In the genomic region with DNA sequence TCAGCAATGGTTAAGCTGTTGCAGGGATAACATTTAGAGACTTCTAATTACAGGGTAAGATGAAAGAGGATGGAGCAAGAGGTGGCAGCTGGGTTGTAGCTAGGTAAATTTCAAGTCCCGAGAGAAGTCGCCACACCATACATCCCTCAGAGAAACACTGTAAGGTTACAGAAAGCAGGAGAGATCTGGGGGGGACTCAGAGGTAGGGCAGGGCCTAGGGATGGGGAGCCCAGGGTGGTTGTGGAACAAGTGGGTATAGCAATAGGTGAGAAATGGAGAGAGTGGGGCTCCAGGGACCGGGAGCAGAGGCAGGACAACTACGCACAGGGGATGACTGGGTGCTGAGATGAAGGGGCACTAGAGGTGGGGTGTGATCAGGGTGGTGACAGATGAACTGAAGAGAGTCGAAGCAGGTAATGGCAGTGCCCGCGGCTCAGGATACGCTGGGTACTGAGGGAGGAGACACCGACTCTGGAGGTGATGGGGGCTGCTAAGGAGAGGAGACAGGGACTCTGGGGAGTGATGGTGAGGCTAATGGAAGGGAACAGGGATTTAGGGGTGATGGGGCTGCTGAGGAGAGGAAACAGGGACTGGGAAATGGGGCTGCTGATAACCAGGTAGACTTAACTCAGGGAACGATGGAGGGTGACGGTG, we compare ENCODE assay signal across 8 mouse cellular contexts. TPM values are rescaled to one million over a fixed set of nuclear protein-coding genes. Genes with fewer than 3 reads are reported as not detected.
A peak's percentile ranks its signal among the peaks of the same experiment; 100 is the strongest.
DNase-seq lines count a peak whose midpoint lies in the region; TF ChIP-seq lines count a peak whose summit lies in the region.

No protein-coding gene starts in this region.

- no peak for TF ChIP-seq CTCF in kidney, adult 2 months (conservative IDR thresholded peaks at IDR 0.05; ENCODE audit: insufficient read depth, insufficient read length, low read depth, low read length)
- no peak for TF ChIP-seq CTCF in bone marrow macrophage, adult 2 months (IDR thresholded peaks at IDR 0.05; ENCODE audit: low read depth, low read length)

- DNase-seq in kidney, adult 2 months: no peak
- DNase-seq in kidney, postnatal 14 days: no peak
- no peak for DNase-seq in hindbrain, embryonic 10.5 days (ENCODE audit: low spot score)
- no peak for DNase-seq in midbrain, embryonic 10.5 days (ENCODE audit: low spot score)
- DNase-seq in adrenal gland, postnatal 25 days: no peak
- no peak for DNase-seq in frontal cortex, postnatal 25 days (ENCODE audit: low spot score in 2 of 2)
- no peak for DNase-seq in embryo, embryonic 10 days (ENCODE audit: low spot score)

- H3K4me1 ChIP-seq in kidney, adult 2 months (ENCODE audit: control insufficient read depth, insufficient read depth, low read length): peaks cover 24% of the 10 kb centered on the region
- peaks cover 40% of the 10 kb centered on the region for H3K4me1 ChIP-seq in bone marrow macrophage, adult 2 months (ENCODE audit: control insufficient read depth, insufficient read depth, low read length)
- peaks cover 40% of the 10 kb centered on the region for H3K4me1 ChIP-seq in hindbrain, embryonic 10.5 days (replicated peaks)
- peaks cover 42% of the 10 kb centered on the region for H3K4me1 ChIP-seq in midbrain, embryonic 10.5 days

- peak overlapping the region; percentile 99 for H3K4me3 ChIP-seq in kidney, adult 2 months (ENCODE audit: insufficient read depth, low read depth, low read length)
- peak overlapping the region; percentile 90 for H3K4me3 ChIP-seq in bone marrow macrophage, adult 2 months (ENCODE audit: insufficient read depth, low read length)
- H3K4me3 ChIP-seq in hindbrain, embryonic 10.5 days: peak overlapping the region; percentile 84
- peak overlapping the region; percentile 82 for H3K4me3 ChIP-seq in midbrain, embryonic 10.5 days

- H3K27ac ChIP-seq in kidney, adult 2 months (ENCODE audit: insufficient read depth, low read depth, low read length): peak overlapping the region; percentile 88
- H3K27ac ChIP-seq in bone marrow macrophage, adult 2 months (ENCODE audit: insufficient read depth, low read depth, low read length): peak overlapping the region; percentile 99
- H3K27ac ChIP-seq in hindbrain, embryonic 10.5 days: peak overlapping the region; percentile 99
- peak overlapping the region; percentile 98 for H3K27ac ChIP-seq in midbrain, embryonic 10.5 days (replicated peaks)

- no peak for TF ChIP-seq POLR2A in kidney, adult 2 months (IDR thresholded peaks at IDR 0.05; ENCODE audit: low read depth, low read length)
- no peak for TF ChIP-seq POLR2A in bone marrow macrophage, adult 2 months (IDR thresholded peaks at IDR 0.05; ENCODE audit: borderline replicate concordance, low read depth, low read length)

- no peaks in the 10 kb centered on the region for H3K27me3 ChIP-seq in kidney, adult 2 months (replicated peaks; ENCODE audit: control insufficient read depth, insufficient read depth, low read length)
- no peaks in the 10 kb centered on the region for H3K27me3 ChIP-seq in hindbrain, embryonic 10.5 days (ENCODE audit: insufficient read depth, poor library complexity, severe bottlenecking)
- no peaks in the 10 kb centered on the region for H3K27me3 ChIP-seq in midbrain, embryonic 10.5 days (ENCODE audit: low read depth, poor library complexity, severe bottlenecking)

- H3K36me3 ChIP-seq in kidney, adult 2 months (ENCODE audit: control insufficient read depth, insufficient read depth, low read length): peaks cover 12% of the 10 kb centered on the region
- peaks cover 49% of the 10 kb centered on the region for H3K36me3 ChIP-seq in hindbrain, embryonic 10.5 days
- H3K36me3 ChIP-seq in midbrain, embryonic 10.5 days: peaks cover 61% of the 10 kb centered on the region

- 17% methylated on average over 11 of the region's 11 CpGs for WGBS in kidney, adult 2 months
- 36% methylated on average over 11 of the region's 11 CpGs for WGBS in hindbrain, embryonic 10.5 days
- 31% methylated on average over 11 of the region's 11 CpGs for WGBS in midbrain, embryonic 10.5 days

- no peaks in the 10 kb centered on the region for H3K9me3 ChIP-seq in hindbrain, embryonic 10.5 days
- H3K9me3 ChIP-seq in midbrain, embryonic 10.5 days (replicated peaks): no peaks in the 10 kb centered on the region

RNA-seq across cellular contexts. Expression of a gene that starts 1.3 kb away (rescaled TPM):
- polyA plus RNA-seq in kidney, adult 2 months (2012; rRNA removed): 58.7 and 60.9 TPM in 2 replicates
- 91.4 and 108 TPM in 2 replicates for polyA plus RNA-seq in bone marrow macrophage, adult 2 months (2012; ENCODE audit: insufficient read depth, insufficient read length, missing spikeins)
- 6.5 and 7.5 TPM in 2 replicates for polyA plus RNA-seq in hindbrain, embryonic 10.5 days (2016; fragmentation: Nextera tagmentation; extraction: Ambion mirVana)
- 5.5 and 7.0 TPM in 2 replicates for polyA plus RNA-seq in midbrain, embryonic 10.5 days (2016; fragmentation: Nextera tagmentation; extraction: Ambion mirVana)
- total RNA-seq in adrenal gland, postnatal 25 days (2021): 49.2 and 51.7 TPM in 2 replicates

RNA-seq across cellular contexts. Expression of a gene that starts 46.5 kb away (rescaled TPM):
- polyA plus RNA-seq in kidney, adult 2 months (2012; rRNA removed): 14.9 and 15.0 TPM in 2 replicates
- polyA plus RNA-seq in bone marrow macrophage, adult 2 months (2012; ENCODE audit: insufficient read depth, insufficient read length, missing spikeins): 20.4 TPM in 2 replicates
- 49.1 and 68.1 TPM in 2 replicates for polyA plus RNA-seq in hindbrain, embryonic 10.5 days (2016; fragmentation: Nextera tagmentation; extraction: Ambion mirVana)
- polyA plus RNA-seq in midbrain, embryonic 10.5 days (2016; fragmentation: Nextera tagmentation; extraction: Ambion mirVana): 63.9 and 69.3 TPM in 2 replicates
- 33.6 and 35.8 TPM in 2 replicates for total RNA-seq in adrenal gland, postnatal 25 days (2021)
